Mouse (Mus musculus) gastrocnemius, postnatal 25 days (tissue): ENCODE measurements around the gene Prkar2a. TPM values are rescaled to one million over a fixed set of nuclear protein-coding genes. Genes with fewer than 3 reads are reported as not detected.
"Not testable (repeated sequence)": the region's sequence is repeated elsewhere in the genome, so short reads cannot be mapped to it uniquely, and the experiment has no call there.

ENCODE experiments used
- DNase-seq: peaks from one replicate; pipeline ENCODE4 v3.0.0; 2022
- long read RNA-seq, 2 experiments: library from polyadenylated mRNA; stranded (forward); transcript quantifications; one replicate each; pipeline ENCODE4 v2.0.0; 2021
- total RNA-seq, 2 experiments: library from RNA; stranded (reverse); gene quantifications; 1 replicate in 1 of 2; 2 replicates in 1 of 2; pipeline ENCODE4 v1.2.3; 2021

The Prkar2a gene
- 100 to 1,000 TPM; 122 to 134 TPM for total RNA-seq
- long read RNA-seq, experiment 1, full-length matches to known transcripts: 38 of 110 reads
- long read RNA-seq, experiment 1, partial matches to known transcripts: 1 of 110 reads
- long read RNA-seq, experiment 1, other reads (novel, unspliced or antisense): 71 of 110 reads
- long read RNA-seq, experiment 2, full-length matches to known transcripts: 86 of 145 reads
- long read RNA-seq, experiment 2, partial matches to known transcripts: 5 of 145 reads
- long read RNA-seq, experiment 2, other reads (novel, unspliced or antisense): 54 of 145 reads

GRCm38 (mm10) chr9:108689106-108689505 is at the start of gene Prkar2a:
Gene Prkar2a (plus strand): TSS chr9:108689314.
- no peak for DNase-seq

GRCm38 (mm10) chr9:108639825-108640224 is 49.3 kb upstream of the Prkar2a start:
- no peak for DNase-seq

GRCm38 (mm10) chr9:108648166-108648565 is 40.9 kb upstream of the Prkar2a start:
- no peak for DNase-seq

GRCm38 (mm10) chr9:108648611-108649560 is 40.2 kb upstream of the Prkar2a start, which contains the start of gene Arih2:
Gene Arih2 (minus strand): TSS chr9:108649386.
- peak; percentile 92 for DNase-seq

- no peak for DNase-seq
These were observed 39.3 kb upstream of the Prkar2a start for GRCm38 (mm10) chr9:108649561-108650440.

GRCm38 (mm10) chr9:108654566-108655464 is 34.3 kb upstream of the Prkar2a start:
- no peak for DNase-seq

GRCm38 (mm10) chr9:108655865-108656264 is 33.2 kb upstream of the Prkar2a start:
- DNase-seq: not testable (repeated sequence)

- DNase-seq: peak; percentile 83
These were observed 27.2 kb upstream of the Prkar2a start, which contains the start of gene Slc25a20 for GRCm38 (mm10) chr9:108661677-108662612. Gene Slc25a20 (plus strand): TSS chr9:108662088.

GRCm38 (mm10) chr9:108662660-108663059 is 26.5 kb upstream of the Prkar2a start:
- DNase-seq: no peak

GRCm38 (mm10) chr9:108669875-108670274 is 19.2 kb upstream of the Prkar2a start:
- no peak for DNase-seq

GRCm38 (mm10) chr9:108673151-108673550 is 16.0 kb upstream of the Prkar2a start:
- no peak for DNase-seq

- DNase-seq: no peak
These were observed 9.1 kb upstream of the Prkar2a start for GRCm38 (mm10) chr9:108680026-108680425.

- peak; percentile 10 for DNase-seq
These were observed 2.6 kb upstream of the Prkar2a start for GRCm38 (mm10) chr9:108686475-108686887.

GRCm38 (mm10) chr9:108687181-108687580 is 1.9 kb upstream of the Prkar2a start:
- DNase-seq: no peak

GRCm38 (mm10) chr9:108687686-108688085 is 1.4 kb upstream of the Prkar2a start:
- DNase-seq: peak; percentile 10

- no peak for DNase-seq
These were observed 663 bp upstream of the Prkar2a start for GRCm38 (mm10) chr9:108688451-108688850.

GRCm38 (mm10) chr9:108689993-108690392 is 879 bp downstream of the Prkar2a start:
- no peak for DNase-seq

- DNase-seq: no peak
These were observed 1.8 kb downstream of the Prkar2a start for GRCm38 (mm10) chr9:108690914-108691313.

GRCm38 (mm10) chr9:108691371-108691770 is 2.3 kb downstream of the Prkar2a start:
- DNase-seq: no peak

GRCm38 (mm10) chr9:108691846-108692225 is 2.7 kb downstream of the Prkar2a start:
- DNase-seq: peak; percentile 86
